Mouse (Mus musculus): ENCODE data around the gene Jakmip3. TPM values are rescaled to one million over a fixed set of nuclear protein-coding genes. Genes with fewer than 3 reads are reported as not detected.

The Jakmip3 gene
- total and polyA plus RNA-seq, 3 experiments: not detected

DNA sequence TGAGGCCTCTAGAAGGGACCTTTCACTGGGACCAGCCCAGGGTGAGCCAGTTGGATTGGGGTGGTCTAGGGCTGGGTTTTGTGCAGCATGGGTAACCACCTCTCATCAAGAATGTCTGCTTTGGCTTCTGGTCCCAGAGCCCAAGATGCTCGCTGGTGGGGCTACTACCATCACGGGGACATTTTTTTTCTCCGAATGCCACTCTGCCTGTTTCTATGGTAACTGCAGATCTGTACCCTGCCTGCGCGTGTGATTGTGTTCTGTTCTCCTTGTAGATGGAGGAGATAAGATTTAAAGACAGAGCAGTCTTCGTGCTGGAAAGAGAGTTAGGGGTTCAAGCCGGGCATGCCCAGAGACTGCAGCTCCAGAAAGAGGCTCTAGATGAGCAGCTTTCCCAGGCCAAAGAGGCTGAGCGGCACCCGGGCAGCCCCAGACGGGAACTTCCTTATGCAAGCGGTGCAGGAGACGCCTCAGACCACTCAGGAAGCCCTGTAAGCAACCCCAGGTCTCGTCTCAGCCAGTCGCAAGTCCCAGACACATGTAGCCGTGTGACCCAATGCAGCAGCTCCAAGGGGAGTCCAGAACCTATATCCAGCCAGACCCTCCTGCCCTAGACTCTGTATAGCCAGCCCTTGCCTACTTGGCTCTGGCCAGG is 76.8 kb downstream of the Jakmip3 start:
- H3K4me3 ChIP-seq (ENCODE audit: control insufficient read depth in 1 of 2, insufficient read depth in 1 of 2, low read depth in 2 of 2, low read length in 2 of 2): no peak overlapping the region
- no peak overlapping the region for H3K27ac ChIP-seq (ENCODE audit: control insufficient read depth, low read depth, low read length)
- TF ChIP-seq E2F4 (IDR thresholded peaks at IDR 0.05; ENCODE audit: borderline replicate concordance, low read depth, low read length): no peak
- H3K9me3 ChIP-seq (replicated peaks; ENCODE audit: insufficient read depth, low read length): no peaks in the 10 kb centered on the region
- H3K36me3 ChIP-seq (ENCODE audit: control insufficient read depth in 1 of 2, insufficient read depth in 2 of 2, low read length in 2 of 2): no peaks in the 10 kb centered on the region
- DNase-seq (ENCODE audit: low read depth, low spot score): no peak
- no peaks in the 10 kb centered on the region for H3K79me2 ChIP-seq (ENCODE audit: control insufficient read depth, insufficient read depth, low read length, poor library complexity)
- H3K27me3 ChIP-seq (ENCODE audit: control insufficient read depth in 1 of 2, insufficient read depth in 2 of 2, low read length in 2 of 2): no peaks in the 10 kb centered on the region
- no peaks in the 10 kb centered on the region for H3K4me1 ChIP-seq (ENCODE audit: control insufficient read depth in 1 of 2, insufficient read depth in 2 of 2, low read length in 2 of 2)
- H3K9ac ChIP-seq (ENCODE audit: control insufficient read depth, low read depth, low read length, poor library complexity, severe bottlenecking): no peak overlapping the region

DNA sequence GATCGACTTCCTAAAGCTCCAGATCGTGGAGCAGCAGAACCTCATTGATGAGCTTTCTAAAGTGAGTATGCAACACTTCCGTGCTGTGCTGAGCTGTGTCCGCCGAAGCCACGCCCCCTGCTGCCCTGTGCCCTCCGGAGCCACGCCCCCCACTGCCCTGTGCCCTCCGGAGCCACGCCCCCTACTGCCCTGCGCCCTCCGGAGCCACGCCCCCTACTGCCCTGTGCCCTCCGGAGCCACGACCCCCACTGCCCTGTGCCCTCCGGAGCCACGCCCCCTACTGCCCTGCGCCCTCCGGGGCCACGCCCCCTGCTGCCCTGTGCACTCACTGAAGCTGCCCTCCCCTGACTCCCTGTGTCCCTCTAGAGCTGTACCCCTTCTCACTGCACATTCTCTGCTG is 80.4 kb downstream of the Jakmip3 start:
- Histone ChIP-seq H3K9ac (ENCODE audit: control insufficient read depth, low read depth, low read length, poor library complexity, severe bottlenecking) (no peak overlapping the region), H3K79me2 (ENCODE audit: control insufficient read depth, insufficient read depth, low read length, poor library complexity) (no peaks in the 10 kb centered on the region), H3K4me1 (ENCODE audit: control insufficient read depth in 1 of 2, insufficient read depth in 2 of 2, low read length in 2 of 2) (no peaks in the 10 kb centered on the region), H3K27ac (ENCODE audit: control insufficient read depth, low read depth, low read length) (no peak overlapping the region), H3K27me3 (ENCODE audit: control insufficient read depth in 1 of 2, insufficient read depth in 2 of 2, low read length in 2 of 2) (no peaks in the 10 kb centered on the region), H3K9me3 (replicated peaks; ENCODE audit: insufficient read depth, low read length) (no peaks in the 10 kb centered on the region), H3K36me3 (ENCODE audit: control insufficient read depth in 1 of 2, insufficient read depth in 2 of 2, low read length in 2 of 2) (no peaks in the 10 kb centered on the region), H3K4me3 (ENCODE audit: control insufficient read depth in 1 of 2, insufficient read depth in 1 of 2, low read depth in 2 of 2, low read length in 2 of 2) (no peak overlapping the region)
- no peak for TF ChIP-seq BHLHE40 (IDR thresholded peaks at IDR 0.05; ENCODE audit: borderline replicate concordance, low read depth, low read length)
- TF ChIP-seq SIN3A (IDR thresholded peaks at IDR 0.05; ENCODE audit: low read length): no peak
- no peak for TF ChIP-seq NRF1 (IDR thresholded peaks at IDR 0.05; ENCODE audit: insufficient read depth, low read depth, low read length, poor library complexity, severe bottlenecking)
- no peak for TF ChIP-seq ETS1 (IDR thresholded peaks at IDR 0.05; ENCODE audit: low read depth, low read length)
- no peak for TF ChIP-seq CTCF (IDR thresholded peaks at IDR 0.05 in 2 of 3, conservative IDR thresholded peaks at IDR 0.05 in 1 of 3; ENCODE audit: control insufficient read depth in 1 of 3, insufficient read depth in 1 of 3, low read depth in 2 of 3, low read length in 3 of 3, poor library complexity in 1 of 3, severe bottlenecking in 1 of 3)
- DNase-seq (ENCODE audit: low read depth, low spot score): no peak

DNA sequence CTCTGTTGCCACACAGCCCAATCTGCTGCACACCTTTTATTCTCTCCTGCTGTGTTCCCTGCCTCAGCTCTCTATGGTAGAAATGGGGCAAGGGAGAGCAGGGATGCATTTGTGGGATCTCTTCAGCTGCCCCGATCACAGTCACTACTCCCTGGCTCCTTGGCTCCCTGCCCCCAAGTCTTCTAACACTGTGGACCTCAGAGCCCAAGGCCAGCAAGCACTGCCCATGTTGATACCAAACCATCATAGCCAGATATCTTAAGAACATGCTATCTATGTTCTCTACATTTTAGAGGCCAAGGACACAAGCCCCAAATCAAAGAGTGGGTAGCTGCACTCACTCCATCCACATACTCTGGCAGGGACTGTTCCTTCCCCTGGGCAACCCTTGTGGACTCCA is 80.8 kb downstream of the Jakmip3 start:
- DNase-seq (ENCODE audit: low read depth, low spot score): no peak
- no peak overlapping the region for H3K4me3 ChIP-seq (ENCODE audit: control insufficient read depth in 1 of 2, insufficient read depth in 1 of 2, low read depth in 2 of 2, low read length in 2 of 2)
- no peaks in the 10 kb centered on the region for H3K36me3 ChIP-seq (ENCODE audit: control insufficient read depth in 1 of 2, insufficient read depth in 2 of 2, low read length in 2 of 2)
- H3K79me2 ChIP-seq (ENCODE audit: control insufficient read depth, insufficient read depth, low read length, poor library complexity): no peaks in the 10 kb centered on the region
- H3K9ac ChIP-seq (ENCODE audit: control insufficient read depth, low read depth, low read length, poor library complexity, severe bottlenecking): no peak overlapping the region
- TF ChIP-seq CTCF (IDR thresholded peaks at IDR 0.05 in 2 of 3, conservative IDR thresholded peaks at IDR 0.05 in 1 of 3; ENCODE audit: control insufficient read depth in 1 of 3, insufficient read depth in 1 of 3, low read depth in 2 of 3, low read length in 3 of 3, poor library complexity in 1 of 3, severe bottlenecking in 1 of 3): no peak
- no peak for TF ChIP-seq POLR2AphosphoS5 (IDR thresholded peaks at IDR 0.05; ENCODE audit: borderline replicate concordance, low read depth, low read length)
- TF ChIP-seq MAFK (IDR thresholded peaks at IDR 0.05; ENCODE audit: borderline replicate concordance, low read depth, low read length): no peak
- TF ChIP-seq NRF1 (IDR thresholded peaks at IDR 0.05; ENCODE audit: insufficient read depth, low read depth, low read length, poor library complexity, severe bottlenecking): no peak
- no peak for TF ChIP-seq CHD2 (IDR thresholded peaks at IDR 0.05; ENCODE audit: low read length)
- TF ChIP-seq EP300 (IDR thresholded peaks at IDR 0.05; ENCODE audit: low read depth in 1 of 2, low read length in 2 of 2): no peak
- no peak for TF ChIP-seq RCOR1 (IDR thresholded peaks at IDR 0.05; ENCODE audit: low read depth, low read length)
- TF ChIP-seq E2F4 (IDR thresholded peaks at IDR 0.05; ENCODE audit: borderline replicate concordance, low read depth, low read length): no peak
- TF ChIP-seq POLR2AphosphoS2 (IDR thresholded peaks at IDR 0.05; ENCODE audit: low read length): no peak
- no peak for TF ChIP-seq HCFC1 (IDR thresholded peaks at IDR 0.05; ENCODE audit: low read depth, low read length)
- TF ChIP-seq USF1 (IDR thresholded peaks at IDR 0.05; ENCODE audit: low read depth, low read length): no peak
- no peak for TF ChIP-seq MXI1 (IDR thresholded peaks at IDR 0.05; ENCODE audit: low read depth, low read length)
- TF ChIP-seq TCF12 (IDR thresholded peaks at IDR 0.05; ENCODE audit: low read depth, low read length): no peak
- no peaks in the 10 kb centered on the region for H3K4me1 ChIP-seq (ENCODE audit: control insufficient read depth in 1 of 2, insufficient read depth in 2 of 2, low read length in 2 of 2)
- no peaks in the 10 kb centered on the region for H3K9me3 ChIP-seq (replicated peaks; ENCODE audit: insufficient read depth, low read length)
- no peaks in the 10 kb centered on the region for H3K27me3 ChIP-seq (ENCODE audit: control insufficient read depth in 1 of 2, insufficient read depth in 2 of 2, low read length in 2 of 2)
- H3K27ac ChIP-seq (ENCODE audit: control insufficient read depth, low read depth, low read length): no peak overlapping the region

All from MEL (cell line).